Mouse (Mus musculus) kidney, adult 2 months (tissue): ENCODE data around the gene Gnao1.

Experiments
- CTCF ChIP-seq: fragments of 200-500 bp; conservative IDR thresholded peaks from 2 replicates; pipeline ENCODE4 v1.5.1; 2011; ENCODE audit warnings: low read depth, mild to moderate bottlenecking, control low read depth, low read length, moderate library complexity, mixed read lengths; ENCODE audit not compliant: insufficient read depth, insufficient read length
- POLR2A ChIP-seq: fragments of 200-500 bp; IDR thresholded peaks from one replicate; pipeline ENCODE4 v1.6.1; 2011; ENCODE audit warnings: low read depth, low read length, control low read depth

GRCm38 (mm10) chr8:93972211-93972610 is 162.4 kb downstream of the Gnao1 start:
- no peak for TF ChIP-seq POLR2A
- no peak for TF ChIP-seq CTCF
